11 mouse cellular contexts compared by ENCODE assay signal in genomic region chr19:47512794-47513617, GRCm38 (mm10). TPM values are rescaled to one million over a fixed set of nuclear protein-coding genes. Genes with fewer than 3 reads are reported as not detected.
DNase-seq lines count a peak whose midpoint lies in the region; ATAC-seq and TF ChIP-seq lines count a peak whose summit lies in the region.
"Had no signal": no experiment of that assay in that cellular context is flagged by ENCODE, and none has a peak within 500 bp of the region (broad histone marks: within the 10 kb centered on the region; RNA-seq: fewer than 3 reads in every experiment).

No protein-coding gene starts in this region.

- no peaks in the 10 kb centered on the region for H3K36me3 ChIP-seq in kidney, adult 2 months (ENCODE audit: control insufficient read depth, insufficient read depth, low read length)
- H3K36me3 ChIP-seq in lung, embryonic 15.5 days = peaks cover 27% of the 10 kb centered on the region
- no peaks in the 10 kb centered on the region for H3K36me3 ChIP-seq in midbrain, embryonic 15.5 days (replicated peaks)

- 0 out of 2 replicates have a peak overlapping the region, but pooled peaks have one; percentile 27 for H3K4me3 ChIP-seq in kidney, adult 2 months (ENCODE audit: insufficient read depth, low read depth, low read length)
- H3K4me3 ChIP-seq in lung, embryonic 15.5 days = no peak overlapping the region
- no peak overlapping the region for H3K4me3 ChIP-seq in midbrain, embryonic 15.5 days

- peaks cover 7% of the 10 kb centered on the region; the same call in 1 of the 2 replicates for H3K4me1 ChIP-seq in kidney, adult 2 months (ENCODE audit: control insufficient read depth, insufficient read depth, low read length)
- H3K4me1 ChIP-seq in lung, embryonic 15.5 days = peaks cover 50% of the 10 kb centered on the region
- peaks cover 20% of the 10 kb centered on the region for H3K4me1 ChIP-seq in midbrain, embryonic 15.5 days

- no peak for TF ChIP-seq POLR2A in kidney, adult 2 months (IDR thresholded peaks at IDR 0.05; ENCODE audit: low read depth, low read length)

- no peaks in the 10 kb centered on the region for H3K9me3 ChIP-seq in lung, embryonic 15.5 days
- H3K9me3 ChIP-seq in midbrain, embryonic 15.5 days = no peaks in the 10 kb centered on the region
- H3K9me3 ChIP-seq: G1E had no signal

- ATAC-seq in lung, embryonic 15.5 days (ENCODE audit: borderline replicate concordance, extremely low read depth, low FRiP score, low TSS enrichment) = no peak
- ATAC-seq in midbrain, embryonic 15.5 days (replicated peaks) = no peak

- peak overlapping the region; percentile 56 for H3K27ac ChIP-seq in kidney, adult 2 months (ENCODE audit: insufficient read depth, low read depth, low read length)
- peak overlapping the region; percentile 87 for H3K27ac ChIP-seq in lung, embryonic 15.5 days
- H3K27ac ChIP-seq in midbrain, embryonic 15.5 days = no peak overlapping the region

- 47% methylated on average over 21 of the region's 21 CpGs for WGBS in kidney, adult 2 months
- WGBS in lung, embryonic 15.5 days = 47% methylated on average over 21 of the region's 21 CpGs
- WGBS in midbrain, embryonic 15.5 days = 91% methylated on average over 21 of the region's 21 CpGs

- H3K27me3 ChIP-seq in kidney, adult 2 months (replicated peaks; ENCODE audit: control insufficient read depth, insufficient read depth, low read length) = no peaks in the 10 kb centered on the region
- H3K27me3 ChIP-seq in lung, embryonic 15.5 days = no peaks in the 10 kb centered on the region
- no peaks in the 10 kb centered on the region for H3K27me3 ChIP-seq in midbrain, embryonic 15.5 days (replicated peaks)

- no peak for TF ChIP-seq CTCF in kidney, adult 2 months (conservative IDR thresholded peaks at IDR 0.05; ENCODE audit: insufficient read depth, insufficient read length, low read depth, low read length)

- DNase-seq in CD4-positive helper T cell, adult 2 months (ENCODE audit: low read depth, low spot score) = peak; percentile 84
- DNase-seq in CD4-positive, CD25-positive, alpha-beta regulatory T cell, adult 2 months (ENCODE audit: low read depth, low spot score) = peak; percentile 84
- DNase-seq in kidney, adult 2 months = peak; percentile 59
- DNase-seq in spleen, postnatal 36 days (ENCODE audit: low spot score in 2 of 2) = no peak
- no peak for DNase-seq in cerebellum, postnatal 10 days
- DNase-seq in spleen, adult 12 weeks (ENCODE audit: low spot score) = no peak
- DNase-seq: layer of hippocampus, adult 9-11 months; left cerebral cortex, postnatal 4 days had no signal

- H3K9ac ChIP-seq in lung, embryonic 15.5 days = no peak overlapping the region
- H3K9ac ChIP-seq in midbrain, embryonic 15.5 days = no peak overlapping the region

- H3K4me2 ChIP-seq in lung, embryonic 15.5 days = no peak overlapping the region; the same call in 1 of the 2 replicates
- H3K4me2 ChIP-seq in midbrain, embryonic 15.5 days = no peak overlapping the region

RNA-seq across cellular contexts. Expression of gene Stn1, which starts 24.3 kb away (rescaled TPM):
- polyA plus RNA-seq in kidney, adult 2 months (2012; rRNA removed) = 12.3 and 14.2 TPM in 2 replicates
- polyA plus RNA-seq in lung, embryonic 15.5 days (2015; fragmentation: Nextera tagmentation; extraction: Ambion mirVana) = 55.9 TPM in 2 replicates
- polyA plus RNA-seq in midbrain, embryonic 15.5 days (2015; fragmentation: Nextera tagmentation; extraction: Ambion mirVana) = 28.3 and 30.8 TPM in 2 replicates

RNA-seq across cellular contexts. Expression of gene Sh3pxd2a, which starts 48.8 kb away (rescaled TPM):
- 14.9 and 15.5 TPM in 2 replicates for polyA plus RNA-seq in kidney, adult 2 months (2012; rRNA removed)
- 6.8 and 7.1 TPM in 2 replicates for polyA plus RNA-seq in lung, embryonic 15.5 days (2015; fragmentation: Nextera tagmentation; extraction: Ambion mirVana)
- 2.3 TPM in 2 replicates for polyA plus RNA-seq in midbrain, embryonic 15.5 days (2015; fragmentation: Nextera tagmentation; extraction: Ambion mirVana)
- polyA plus RNA-seq: G1E had no signal

Comparison
In these comparisons a context has a peak if more than half of its experiments do, and no peak if none do; other contexts are left out.
1. DNase-seq: peak in CD4-positive helper T cell, adult 2 months (single experiment), CD4-positive, CD25-positive, alpha-beta regulatory T cell, adult 2 months (single experiment) and kidney, adult 2 months (single experiment); none in spleen, postnatal 36 days (0 of 2), cerebellum, postnatal 10 days (0 of 2) and spleen, adult 12 weeks (single experiment).